Mouse (Mus musculus) frontal cortex, postnatal 25 days (tissue): ENCODE measurements around the gene Pnpla3.
A peak's percentile ranks its signal among the peaks of the same experiment; 100 is the strongest.
"Not testable (repeated sequence)": the region's sequence is repeated elsewhere in the genome, so short reads cannot be mapped to it uniquely, and the experiment has no call there.

ENCODE experiments used
- DNase-seq, 2 experiments: peaks; one replicate each; pipeline ENCODE4 v3.0.0; 2022; ENCODE audit warnings: low spot score in 2 of 2

The Pnpla3 gene

DNA sequence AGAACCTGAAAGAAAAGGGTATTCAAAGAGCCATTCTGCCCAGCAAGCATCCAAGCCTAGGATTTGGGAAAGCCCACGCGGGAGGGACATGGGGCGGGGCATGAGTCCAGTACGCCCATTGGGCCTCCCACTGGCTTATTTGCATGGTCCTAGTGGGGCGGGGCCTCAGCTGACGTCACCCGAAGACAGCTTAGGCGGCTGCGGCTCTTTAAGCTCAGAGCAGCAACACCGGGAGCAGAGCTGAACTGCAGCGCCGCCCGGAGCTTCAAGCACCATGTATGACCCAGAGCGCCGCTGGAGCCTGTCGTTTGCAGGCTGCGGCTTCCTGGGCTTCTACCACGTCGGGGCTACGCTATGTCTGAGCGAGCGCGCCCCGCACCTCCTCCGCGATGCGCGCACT is at the start of gene Pnpla3:
Gene Pnpla3, plus strand, starts transcription at position 238 of the 400 bp plus-strand sequence.
- peak; percentile 91 to 94 for DNase-seq

DNA sequence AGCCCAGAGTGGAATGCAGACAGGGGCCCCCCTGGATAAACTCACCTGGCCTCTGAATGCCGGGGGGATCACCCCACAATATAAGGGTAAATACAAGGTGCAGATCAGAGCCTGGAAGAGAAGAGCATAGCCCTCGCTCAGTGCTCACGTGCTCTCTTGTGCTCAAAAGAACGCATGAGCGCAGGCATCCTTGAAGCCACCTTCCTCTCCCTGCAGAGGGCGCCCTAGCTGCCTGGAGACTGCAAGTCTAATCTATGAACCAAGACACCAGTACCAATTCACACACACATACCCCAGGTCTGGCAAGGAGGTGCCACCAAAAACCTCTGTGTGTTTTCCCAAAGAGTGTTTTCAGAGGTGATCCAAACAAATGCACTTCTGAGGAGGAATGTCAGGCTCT is 47.0 kb upstream of the Pnpla3 start:
- no peak for DNase-seq

DNA sequence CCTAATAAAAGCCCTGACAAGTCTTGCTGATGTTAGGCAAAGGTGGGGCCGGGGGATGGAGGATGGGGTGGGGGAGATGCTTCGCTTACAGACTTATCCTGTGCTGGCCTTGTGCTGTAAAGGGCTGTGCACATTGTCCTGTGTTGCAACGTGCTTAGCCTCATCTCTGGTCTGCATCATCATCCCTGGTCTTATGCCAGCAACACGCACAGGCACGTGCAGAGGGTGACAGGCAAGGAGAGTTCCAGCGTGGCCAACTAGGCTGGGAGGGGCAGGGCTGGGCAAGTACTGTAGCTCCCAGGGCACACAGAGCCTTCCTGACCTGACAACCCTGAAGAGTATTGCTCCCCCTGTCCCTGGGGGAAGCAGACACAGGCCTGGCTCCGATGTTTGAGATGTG is 46.6 kb upstream of the Pnpla3 start:
- no peak for DNase-seq

DNA sequence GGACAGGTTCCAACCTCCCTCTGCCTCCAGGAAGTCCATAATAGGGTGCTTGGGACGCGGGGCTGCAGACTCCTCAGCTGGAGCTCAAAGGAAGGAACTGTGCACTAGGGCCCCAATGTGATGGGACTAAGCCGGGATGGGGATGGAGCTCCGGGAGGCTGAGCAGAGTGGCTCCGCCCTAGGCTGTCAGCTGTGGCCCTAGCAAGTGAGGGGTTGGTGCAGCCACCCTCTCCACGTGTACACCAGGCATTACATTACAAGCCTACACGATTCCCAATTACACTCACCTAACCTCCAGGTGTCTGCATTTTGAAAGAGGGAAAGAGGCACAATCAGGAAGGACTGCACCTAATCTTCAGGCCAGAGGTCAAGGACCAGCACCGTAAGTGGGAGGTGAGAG is 44.6 kb upstream of the Pnpla3 start, which contains the start of gene Pnpla5:
Gene Pnpla5, minus strand, starts transcription at position 101 of the 400 bp plus-strand sequence.
- DNase-seq: no peak

DNA sequence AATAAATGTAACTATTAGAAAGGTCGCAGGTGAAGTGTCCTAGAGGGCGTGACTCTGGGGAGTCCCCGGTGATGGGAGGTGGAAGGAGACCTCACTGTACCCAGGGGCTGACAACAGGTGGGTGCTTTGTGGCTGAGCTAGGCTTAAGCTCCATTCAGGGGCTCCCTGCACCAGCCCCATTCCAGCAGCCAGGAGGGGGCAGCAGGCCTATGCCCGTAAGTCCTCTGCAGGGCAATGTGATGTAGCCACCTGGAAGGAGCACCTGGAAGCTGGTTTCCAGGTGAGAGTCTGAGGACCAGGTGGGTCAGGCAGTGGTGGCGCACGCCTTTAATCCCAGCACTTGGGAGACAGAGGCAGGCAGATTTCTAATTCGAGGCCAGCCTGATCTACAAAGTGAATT is 43.6 kb upstream of the Pnpla3 start:
- no peak for DNase-seq

DNA sequence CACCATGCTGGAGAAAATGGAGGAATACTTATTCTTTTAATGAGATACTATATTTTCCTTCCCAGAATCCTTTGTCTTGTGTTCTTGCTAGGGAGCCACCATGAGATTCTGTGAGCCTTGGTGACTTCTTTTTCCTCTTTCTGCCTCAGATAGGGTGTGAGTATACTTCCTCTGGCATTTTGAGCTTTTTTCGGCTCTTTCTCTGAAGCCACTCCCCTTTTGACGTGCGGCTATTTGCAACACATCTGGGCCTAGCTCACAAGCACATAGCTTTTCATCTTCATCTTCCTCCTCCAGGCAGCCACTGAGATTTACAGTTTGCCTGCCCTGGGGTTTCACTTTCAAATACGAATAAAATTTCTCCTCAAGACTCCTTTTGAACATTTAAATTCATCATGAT is 41.2 kb upstream of the Pnpla3 start:
- DNase-seq: no peak

DNA sequence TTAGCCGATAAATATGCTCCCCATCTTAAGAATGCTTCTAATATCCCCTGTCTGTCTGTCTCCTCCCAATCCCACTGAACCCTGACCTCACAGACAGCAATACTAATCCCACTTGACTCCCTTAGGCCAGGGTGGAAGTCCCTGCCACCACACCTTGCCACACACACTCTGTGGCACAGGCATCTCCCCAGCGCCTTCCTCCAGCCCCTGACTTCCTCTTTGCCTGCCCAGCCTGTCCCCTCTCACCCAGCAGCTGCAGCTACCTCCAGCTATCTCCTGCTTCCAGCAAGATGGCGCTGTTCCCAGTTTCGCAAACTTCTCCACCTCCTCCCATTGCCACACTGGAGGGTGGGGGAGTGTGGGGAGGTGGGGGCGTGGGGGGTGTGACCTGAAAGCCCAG is 40.8 kb upstream of the Pnpla3 start:
- no peak for DNase-seq

DNA sequence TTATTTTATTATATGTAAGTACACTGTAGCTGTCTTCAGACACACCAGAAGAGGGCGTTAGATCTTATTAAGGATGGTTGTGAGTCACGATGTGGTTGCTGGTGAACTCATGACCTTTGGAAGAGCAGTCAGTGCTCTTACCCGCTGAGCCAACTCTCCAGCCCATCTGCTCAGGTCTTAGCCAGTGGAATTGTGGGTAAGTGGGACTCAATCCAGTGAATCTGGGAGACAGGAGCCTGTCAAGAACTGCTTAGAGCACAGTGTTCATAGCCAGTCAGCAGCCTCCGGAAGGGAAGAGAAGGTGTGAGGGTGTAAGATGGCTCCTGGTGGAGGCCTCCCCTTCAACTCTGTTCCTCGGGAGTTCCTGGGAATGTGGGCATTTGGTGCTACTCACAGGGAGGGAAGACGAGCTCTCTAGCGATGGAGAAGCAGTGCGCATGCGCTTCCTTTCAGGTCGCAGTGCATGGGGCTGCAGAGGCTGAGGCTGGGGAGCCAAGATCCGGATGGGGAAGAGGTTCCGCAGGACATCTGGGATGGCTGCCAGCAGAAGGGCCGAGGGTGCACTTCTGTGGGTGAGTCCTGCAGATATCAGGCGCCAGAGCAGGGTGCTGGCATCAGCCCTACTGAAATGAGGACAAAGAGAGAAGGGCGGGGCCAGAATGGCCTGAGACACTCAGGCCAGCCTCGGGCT is 36.4 kb upstream of the Pnpla3 start:
- no peak for DNase-seq

DNA sequence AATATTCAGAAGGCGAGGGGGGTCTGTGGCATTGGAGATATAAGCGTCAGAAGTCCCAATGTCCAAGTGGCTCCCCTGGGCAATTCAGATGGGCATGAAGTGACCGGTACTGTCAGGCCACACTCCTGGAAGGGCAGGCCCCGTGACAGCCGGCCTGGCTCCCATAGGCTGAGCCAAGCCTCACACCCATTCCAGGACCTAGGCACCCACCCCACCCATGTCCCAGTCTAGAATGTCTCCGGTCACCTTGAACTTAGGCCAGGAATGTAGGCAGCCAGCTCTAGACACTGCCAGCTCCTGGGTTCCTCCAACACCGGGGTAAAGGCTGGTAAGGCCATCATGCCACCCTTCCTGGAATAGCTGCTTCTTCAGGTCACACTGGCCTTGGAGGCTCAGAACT is 35.7 kb upstream of the Pnpla3 start:
- no peak for DNase-seq

DNA sequence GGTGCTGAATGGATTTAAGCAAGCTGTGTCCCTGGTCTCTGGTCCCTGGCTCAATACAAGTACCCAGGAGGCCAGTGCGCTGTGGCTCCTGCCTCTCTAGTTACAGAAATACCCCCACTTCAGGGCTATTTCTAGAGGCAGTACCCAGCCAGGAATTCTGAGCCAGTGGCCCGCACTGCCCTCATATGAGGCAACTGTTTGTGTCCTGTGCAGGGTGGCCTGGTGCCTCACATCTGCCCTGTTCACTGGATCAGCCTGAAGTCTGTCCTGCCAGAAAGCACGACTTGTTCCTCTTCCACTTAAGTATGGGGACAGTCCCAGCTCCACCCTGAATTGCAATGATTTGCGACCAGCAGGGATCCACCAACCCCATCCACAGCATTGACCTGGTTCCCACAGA is 34.2 kb upstream of the Pnpla3 start:
- no peak for DNase-seq

DNA sequence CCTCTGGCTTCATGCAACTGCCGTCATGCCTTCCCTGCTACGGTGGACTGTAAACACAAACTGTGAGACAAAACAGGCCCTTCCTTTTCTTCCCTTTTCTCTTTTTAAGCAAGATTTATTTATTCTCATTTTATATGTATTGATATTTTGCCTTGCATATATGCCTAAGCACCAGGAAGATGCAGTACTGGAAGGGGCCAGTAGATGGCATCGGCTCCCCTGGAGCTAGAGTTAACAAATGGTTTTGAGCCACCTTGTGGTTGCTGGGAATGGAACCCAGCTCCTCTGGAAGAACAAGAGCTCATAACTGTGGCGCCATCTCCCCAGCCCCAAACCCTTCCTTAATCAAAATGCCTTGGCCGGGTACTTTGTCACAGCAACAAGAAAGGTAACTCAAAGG is 32.2 kb upstream of the Pnpla3 start:
- no peak for DNase-seq

DNA sequence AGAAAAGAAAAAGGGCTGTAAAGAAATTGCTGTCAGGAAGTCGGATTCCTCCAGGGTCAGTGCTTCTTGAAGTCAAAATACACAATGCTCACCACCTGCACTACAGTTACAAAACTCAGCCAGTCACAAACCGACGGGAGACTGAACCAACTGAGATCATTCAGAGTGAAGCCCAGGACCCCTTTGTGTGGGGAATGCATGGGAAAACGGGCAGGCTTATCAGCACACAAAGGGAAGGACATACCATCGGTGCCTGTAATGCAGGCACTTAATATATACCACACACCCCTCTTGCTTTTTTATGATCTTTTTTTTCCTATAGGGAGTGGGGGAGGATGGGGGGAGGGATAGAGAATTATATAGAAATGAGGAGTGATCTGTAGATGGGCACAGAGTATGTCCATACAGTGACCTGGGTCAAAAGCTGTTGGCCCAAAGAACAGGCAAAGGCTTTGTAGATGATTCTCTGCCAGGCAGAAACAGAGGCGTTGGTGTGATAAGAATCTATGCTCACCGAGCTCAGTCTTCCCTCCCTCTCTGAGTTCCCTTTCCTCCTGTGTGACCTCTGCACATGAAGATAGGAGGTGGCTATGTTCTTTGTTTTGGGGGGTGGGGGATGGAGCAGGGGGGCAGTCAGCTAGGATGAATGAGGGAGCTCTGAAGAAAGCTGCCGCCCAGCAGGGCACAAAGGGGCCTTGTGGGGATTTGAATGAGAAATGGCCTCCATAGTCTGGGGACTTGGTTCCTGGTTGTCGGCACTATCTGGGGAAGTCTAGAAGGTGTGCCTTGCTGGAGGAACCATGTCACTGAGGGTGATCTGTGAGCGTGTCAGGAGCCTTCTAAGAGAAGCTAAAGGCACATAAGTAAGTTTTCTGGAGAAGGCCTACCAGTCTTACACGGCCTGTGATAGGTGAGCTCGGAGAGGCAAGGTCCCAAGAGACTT is 30.9 kb upstream of the Pnpla3 start:
- DNase-seq: no peak

DNA sequence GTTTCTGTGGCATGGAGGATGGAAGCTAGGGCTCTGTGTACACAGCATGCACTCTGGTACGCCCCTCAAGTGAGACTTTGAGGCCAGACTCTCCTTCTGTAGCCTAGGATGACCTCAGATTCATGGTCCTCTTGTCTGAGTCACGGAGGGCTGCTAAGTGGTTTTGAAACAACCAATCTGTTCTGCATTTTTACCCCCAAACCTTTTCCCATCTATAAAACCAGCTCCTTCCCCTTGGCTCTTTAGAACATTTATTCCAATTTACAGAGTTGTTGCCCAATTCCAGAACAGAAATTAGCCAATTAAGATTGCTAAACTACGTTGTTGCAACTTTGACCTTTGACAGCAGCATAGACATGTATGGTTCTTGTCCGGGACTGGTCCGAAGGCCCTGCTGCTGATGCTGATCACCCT is 28.0 kb upstream of the Pnpla3 start:
- no peak for DNase-seq

DNA sequence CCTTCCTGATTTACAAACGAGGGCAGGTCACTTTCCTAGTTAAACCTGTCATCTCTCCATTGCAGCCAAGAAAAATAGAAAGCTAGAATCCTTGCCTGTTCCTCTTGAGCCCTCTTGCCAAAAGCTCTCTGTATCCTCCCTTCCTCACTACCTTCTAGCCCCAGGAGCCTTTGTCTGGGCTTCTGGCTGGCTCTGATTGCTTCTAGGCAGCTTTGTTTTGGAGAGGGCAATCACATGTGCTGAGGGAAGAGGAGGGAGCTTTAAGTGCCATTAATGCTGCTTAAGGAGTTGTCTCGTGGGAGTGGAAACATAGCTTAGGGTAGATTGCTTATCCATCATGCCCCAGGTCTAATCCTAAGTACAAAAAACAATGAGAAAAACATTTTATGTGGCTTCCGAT is 27.5 kb upstream of the Pnpla3 start:
- no peak for DNase-seq

DNA sequence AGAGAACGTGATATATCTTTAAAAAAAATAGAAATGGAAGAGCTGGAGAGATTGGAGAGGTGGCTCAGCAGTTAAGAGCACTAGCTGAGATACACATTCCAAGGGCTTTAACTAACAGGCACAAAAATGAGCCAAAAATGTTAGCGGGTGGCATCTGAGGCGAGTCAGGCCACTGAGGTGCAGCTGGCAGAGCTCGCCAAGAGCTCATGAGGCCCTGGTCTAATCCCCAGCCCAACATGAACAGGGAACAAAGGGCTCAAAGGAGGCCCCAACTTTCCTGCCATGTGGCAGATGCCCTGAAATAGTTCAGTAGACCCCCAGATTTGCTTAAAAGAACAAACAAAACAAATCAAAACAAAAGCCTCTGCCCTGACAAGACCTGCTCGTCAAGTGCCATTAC is 26.7 kb upstream of the Pnpla3 start:
- no peak for DNase-seq

DNA sequence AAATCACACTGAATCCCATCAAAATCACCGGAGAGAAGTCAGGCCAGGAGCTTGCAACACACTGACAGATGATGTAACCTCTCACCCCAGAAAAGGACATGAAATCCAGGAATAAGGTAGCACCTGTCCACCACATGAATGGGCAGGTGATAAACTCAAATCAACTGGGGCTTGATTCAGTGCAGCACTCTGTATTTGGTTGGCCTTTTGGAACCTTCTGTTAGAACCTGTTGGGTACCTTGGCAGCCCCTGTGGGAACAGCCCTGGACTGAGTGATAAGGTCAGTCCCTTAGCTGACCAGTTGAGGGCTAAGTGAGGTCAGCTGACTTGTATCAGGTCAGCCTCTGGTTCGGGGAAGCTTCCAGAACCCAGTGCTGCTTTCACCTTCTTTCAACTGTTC is 11.5 kb upstream of the Pnpla3 start:
- DNase-seq: no peak

DNA sequence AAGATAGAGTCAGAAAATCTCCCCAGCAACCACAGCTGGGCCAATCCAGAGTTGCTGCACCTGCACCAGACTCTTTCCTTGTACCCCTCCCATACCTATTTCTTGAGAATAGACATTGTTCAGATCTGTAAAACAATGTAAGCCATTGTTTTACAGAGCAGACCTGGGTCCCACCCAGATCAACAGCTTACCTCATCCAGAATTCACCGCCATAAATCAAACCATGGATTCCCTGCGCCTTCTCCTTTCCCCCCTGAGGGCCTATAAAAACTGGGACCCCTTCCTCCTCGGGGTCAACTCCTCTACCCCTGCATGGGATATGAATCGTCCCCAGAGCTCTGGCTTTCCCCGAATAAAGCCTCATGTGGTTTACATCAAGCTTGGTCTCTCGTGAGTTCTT is 10.1 kb upstream of the Pnpla3 start:
- DNase-seq: not testable (repeated sequence)

DNA sequence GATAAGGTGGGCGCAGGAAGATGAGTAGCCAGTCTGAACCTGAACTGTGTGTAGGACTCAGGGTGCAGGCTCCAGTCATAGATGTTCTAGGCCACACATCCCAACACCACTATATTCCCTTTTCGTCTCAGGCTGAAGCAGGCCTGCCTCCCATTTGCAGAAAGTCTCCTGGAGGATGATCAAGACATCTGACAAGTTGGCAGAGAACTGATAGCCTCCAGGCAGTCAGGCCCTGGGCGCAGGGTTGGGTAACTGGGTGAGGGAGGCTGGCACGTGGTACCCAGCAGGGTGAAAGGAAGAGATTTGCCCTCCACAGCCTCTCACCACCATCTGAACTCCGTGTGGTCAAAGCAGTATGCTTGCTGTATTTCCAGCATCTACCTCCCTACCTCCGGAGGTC is 5.8 kb upstream of the Pnpla3 start:
- no peak for DNase-seq

DNA sequence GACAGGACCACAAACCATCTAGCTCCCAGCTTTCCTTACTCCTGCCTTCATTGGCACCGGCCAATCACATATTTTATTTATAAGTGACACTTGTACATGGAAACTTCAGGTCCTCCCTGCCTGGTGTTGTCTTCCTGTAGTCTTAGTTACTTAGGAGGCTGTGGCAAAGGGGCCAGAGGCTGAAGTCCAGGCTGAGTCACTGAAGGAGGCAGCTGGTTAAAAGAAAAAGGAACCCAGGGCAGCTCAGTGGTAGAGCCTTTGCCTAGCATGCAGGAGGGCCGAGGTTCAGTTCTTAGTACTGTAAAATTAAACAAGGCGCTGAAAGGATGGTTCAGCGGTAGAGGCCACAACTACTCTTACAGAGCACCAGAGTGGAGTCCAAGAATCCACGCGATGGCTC is 819 bp upstream of the Pnpla3 start:
- DNase-seq: no peak

DNA sequence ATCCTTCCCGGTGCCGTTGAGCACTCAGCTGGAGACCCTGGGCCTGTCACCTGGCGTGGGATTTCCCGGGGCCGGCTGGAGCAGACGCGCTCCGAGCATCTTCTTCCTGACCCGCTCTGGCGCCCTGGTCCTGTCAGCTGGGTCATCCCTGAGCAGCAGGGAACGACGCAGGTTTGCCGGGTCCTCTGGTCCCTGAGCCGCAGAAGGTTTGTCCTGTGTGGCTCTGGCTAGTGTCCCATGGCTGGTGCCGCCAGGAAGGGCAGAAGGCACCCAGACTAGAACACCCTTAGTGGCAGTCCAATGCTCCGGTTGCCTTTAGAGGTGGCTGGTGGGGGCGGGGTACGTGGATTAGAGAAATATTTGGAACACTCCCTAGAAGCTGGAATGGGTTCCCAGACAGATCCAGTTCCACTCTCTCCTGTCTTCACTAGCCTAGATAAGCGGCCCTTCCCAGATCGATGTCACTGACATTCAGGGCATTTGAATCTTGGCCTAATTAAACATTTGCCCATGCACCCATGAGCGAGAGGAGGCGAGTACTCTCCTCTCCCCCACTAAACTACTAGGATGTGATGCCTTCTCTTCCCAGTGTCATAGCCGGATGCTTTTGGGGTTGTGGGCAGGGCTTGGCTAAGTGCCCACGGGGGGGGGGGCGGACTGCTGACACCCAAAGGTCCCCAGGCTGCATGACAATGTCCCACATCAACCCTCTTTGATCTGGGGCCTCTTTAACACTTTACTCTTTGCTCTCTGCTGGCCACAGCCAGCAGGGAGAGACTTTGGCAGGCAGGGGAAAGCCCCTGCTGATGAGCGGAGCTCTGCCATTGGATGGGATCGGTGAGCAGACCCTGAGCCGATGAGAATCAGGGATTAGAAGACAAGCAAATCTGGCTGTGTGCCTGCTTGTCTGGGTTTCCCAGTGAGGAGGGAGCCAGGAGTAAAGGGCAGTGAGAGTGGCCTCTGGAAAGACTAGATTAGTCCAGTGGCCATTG is 829 bp downstream of the Pnpla3 start:
- DNase-seq: peak; percentile 13 to 32

DNA sequence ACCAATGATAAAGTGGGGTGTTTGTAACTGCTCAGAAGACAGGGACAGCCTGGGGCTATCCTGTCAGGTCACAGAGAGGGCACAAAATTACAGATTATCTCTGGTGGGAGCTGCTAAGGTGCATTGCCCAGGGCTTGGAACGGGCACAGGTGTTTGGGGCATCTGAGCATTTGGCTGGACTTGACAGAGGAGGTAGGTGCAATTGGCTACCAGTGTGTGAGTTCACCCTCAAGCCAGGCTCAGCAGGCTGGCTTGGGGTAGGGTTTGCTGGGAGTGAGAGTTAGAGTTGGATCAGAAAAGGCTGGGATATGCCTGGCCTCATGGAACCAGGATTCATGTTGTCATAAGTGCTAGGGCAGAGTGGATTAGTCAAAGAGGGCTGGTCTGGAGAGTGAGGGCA is 1.9 kb downstream of the Pnpla3 start:
- no peak for DNase-seq

DNA sequence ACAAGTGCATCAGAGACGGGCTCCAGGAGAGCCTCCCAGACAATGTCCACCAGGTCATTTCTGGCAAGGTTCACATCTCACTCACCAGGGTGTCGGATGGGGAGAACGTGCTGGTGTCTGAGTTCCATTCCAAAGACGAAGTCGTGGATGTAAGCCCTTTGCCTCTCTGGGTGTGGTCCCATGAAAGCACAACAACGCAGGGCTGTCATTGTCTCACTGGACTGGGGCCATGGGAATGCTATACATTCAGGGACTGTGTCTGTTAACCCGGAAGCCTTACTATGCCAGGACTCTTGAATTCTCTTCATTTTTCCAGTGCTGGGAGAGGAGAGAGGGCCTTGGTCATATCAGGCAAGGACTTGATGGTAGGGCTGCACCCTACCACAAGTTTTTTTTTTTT is 3.5 kb downstream of the Pnpla3 start:
- DNase-seq: no peak
